Mouse (Mus musculus) ES-Bruce4 (cell line): ENCODE measurements at regions not wholly inside any gene's neighbourhood (a gene's known extent, or its start where the extent isn't known, plus 50 kb on each side); places are given as distances from the start of the nearest gene placed in this dataset.

Experiments used
- CTCF ChIP-seq: IDR thresholded peaks from one replicate; pipeline ENCODE4 v1.8.1; 2011; ENCODE audit warnings: low read depth, low read length
- EP300 ChIP-seq: IDR thresholded peaks from 2 replicates; pipeline ENCODE4 v1.6.1; 2011; ENCODE audit warnings: low read depth, low read length; ENCODE audit not compliant: insufficient read depth

DNA sequence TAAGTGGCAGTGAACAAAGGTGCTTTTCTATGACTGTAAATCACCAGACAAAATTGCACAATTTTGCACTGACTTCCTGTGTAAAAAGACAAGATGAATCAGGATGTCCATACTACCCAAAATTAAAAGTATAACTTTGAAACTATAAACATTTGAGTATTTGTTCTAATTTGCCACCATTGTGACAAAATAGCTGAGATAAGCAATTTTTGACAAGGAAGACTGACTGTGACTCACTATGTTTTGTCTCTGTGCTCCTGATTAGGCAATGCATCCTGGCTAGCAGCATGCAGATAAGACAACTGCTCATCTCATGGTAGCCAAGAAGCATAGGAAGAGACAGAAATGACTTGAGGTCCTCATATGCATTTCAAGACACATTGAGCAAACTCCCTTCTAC, 577.7 kb upstream of the Adgra3 start:
- TF ChIP-seq EP300 (no peak), CTCF (no peak)
